Comparison of ENCODE assay signal across 8 mouse cellular contexts in genomic region chr16:32509066-32509942, GRCm38 (mm10). TPM values are rescaled to one million over a fixed set of nuclear protein-coding genes. Genes with fewer than 3 reads are reported as not detected.
A peak's percentile ranks its signal among the peaks of the same experiment; 100 is the strongest.
DNase-seq lines count a peak whose midpoint lies in the region; ATAC-seq and TF ChIP-seq lines count a peak whose summit lies in the region.

No protein-coding gene starts in this region.

- ATAC-seq in lung, embryonic 14.5 days (ENCODE audit: insufficient read depth) = peak; percentile 81
- peak; percentile 81 for ATAC-seq in heart, embryonic 15.5 days (replicated peaks; ENCODE audit: insufficient number of reproducible peaks, insufficient read depth, low FRiP score, low read depth)
- peak; percentile 91 for ATAC-seq in liver, embryonic 15.5 days (ENCODE audit: insufficient read depth)

- H3K27ac ChIP-seq in lung, embryonic 14.5 days (ENCODE audit: low read depth) = peak overlapping the region; percentile 90
- H3K27ac ChIP-seq in heart, embryonic 15.5 days = peak overlapping the region; percentile 83
- H3K27ac ChIP-seq in liver, embryonic 15.5 days (replicated peaks) = peak overlapping the region; percentile 97

- H3K4me1 ChIP-seq in lung, embryonic 14.5 days (ENCODE audit: insufficient read depth) = peaks cover 26% of the 10 kb centered on the region
- no peaks in the 10 kb centered on the region; the same call in 1 of the 2 replicates for H3K4me1 ChIP-seq in lung, adult 2 months (ENCODE audit: control insufficient read depth, insufficient read depth, low read length)
- H3K4me1 ChIP-seq in heart, embryonic 15.5 days (replicated peaks) = peaks cover 42% of the 10 kb centered on the region
- H3K4me1 ChIP-seq in liver, embryonic 15.5 days (replicated peaks) = peaks cover 79% of the 10 kb centered on the region

- H3K4me3 ChIP-seq in lung, embryonic 14.5 days (ENCODE audit: low read depth, low read length) = no peak overlapping the region
- no peak overlapping the region for H3K4me3 ChIP-seq in lung, adult 2 months (replicated peaks; ENCODE audit: extremely low read depth, low read depth, low read length)
- H3K4me3 ChIP-seq in heart, embryonic 15.5 days = no peak overlapping the region
- peak overlapping the region; percentile 54 for H3K4me3 ChIP-seq in liver, embryonic 15.5 days (replicated peaks)

- H3K9ac ChIP-seq in lung, embryonic 14.5 days = peak overlapping the region; percentile 20; the same call in 1 of the 2 replicates
- no peak overlapping the region for H3K9ac ChIP-seq in heart, embryonic 15.5 days
- peak overlapping the region; percentile 82 for H3K9ac ChIP-seq in liver, embryonic 15.5 days

- WGBS in lung, embryonic 14.5 days = 30% methylated on average over 9 of the region's 9 CpGs
- 59% methylated on average over 9 of the region's 9 CpGs for WGBS in lung, adult 2 months
- WGBS in heart, embryonic 15.5 days = 20% methylated on average over 9 of the region's 9 CpGs
- WGBS in liver, embryonic 15.5 days (ENCODE audit: insufficient replicate concordance) = 11% methylated on average over 9 of the region's 9 CpGs

- peak; percentile 53 for DNase-seq in lung, embryonic 14.5 days
- no peak for DNase-seq in lung, adult 2 months
- DNase-seq in c-Kit-positive CD71-positive TER-119-positive erythroid progenitor cells, embryonic 14.5 days (ENCODE audit: low spot score) = peak; percentile 96
- peak; percentile 47 for DNase-seq in thymus, postnatal 14 days
- DNase-seq in frontal cortex, postnatal 25 days (ENCODE audit: low spot score in 2 of 2) = no peak
- DNase-seq in cerebellum, adult 11 months = no peak

- H3K36me3 ChIP-seq in lung, embryonic 14.5 days (ENCODE audit: insufficient read depth) = no peaks in the 10 kb centered on the region
- no peaks in the 10 kb centered on the region for H3K36me3 ChIP-seq in heart, embryonic 15.5 days
- H3K36me3 ChIP-seq in liver, embryonic 15.5 days (replicated peaks) = no peaks in the 10 kb centered on the region

- peak overlapping the region; percentile 18; the same call in 1 of the 2 replicates for H3K4me2 ChIP-seq in lung, embryonic 14.5 days
- H3K4me2 ChIP-seq in heart, embryonic 15.5 days = peak overlapping the region; percentile 35
- peak overlapping the region; percentile 87 for H3K4me2 ChIP-seq in liver, embryonic 15.5 days

- TF ChIP-seq CTCF in lung, embryonic 14.5 days (IDR thresholded peaks at IDR 0.05; ENCODE audit: low read depth) = peak; percentile 25; the same call in 1 of the 2 replicates
- no peak for TF ChIP-seq CTCF in lung, adult 2 months (IDR thresholded peaks at IDR 0.05; ENCODE audit: insufficient read depth, low read length)

- no peak for TF ChIP-seq POLR2A in lung, adult 2 months (IDR thresholded peaks at IDR 0.05; ENCODE audit: borderline replicate concordance, extremely low read depth, low read depth, low read length)

- H3K9me3 ChIP-seq in lung, embryonic 14.5 days (ENCODE audit: low read depth, low read length) = no peaks in the 10 kb centered on the region
- no peaks in the 10 kb centered on the region for H3K9me3 ChIP-seq in heart, embryonic 15.5 days (replicated peaks)
- H3K9me3 ChIP-seq in liver, embryonic 15.5 days (replicated peaks) = no peaks in the 10 kb centered on the region

- H3K27me3 ChIP-seq in lung, embryonic 14.5 days (ENCODE audit: insufficient read depth, low read length) = no peaks in the 10 kb centered on the region
- peaks cover 7% of the 10 kb centered on the region for H3K27me3 ChIP-seq in heart, embryonic 15.5 days
- no peaks in the 10 kb centered on the region for H3K27me3 ChIP-seq in liver, embryonic 15.5 days

RNA-seq across cellular contexts. Expression of gene Zdhhc19, which starts 13.2 kb away (rescaled TPM):
- polyA plus RNA-seq in lung, embryonic 14.5 days (2014; fragmentation: Nextera tagmentation; extraction: Ambion mirVana) = not detected in 2 replicates
- not detected in 2 replicates for polyA plus RNA-seq in lung, adult 2 months (2012; rRNA removed)
- not detected in 2 replicates for polyA plus RNA-seq in heart, embryonic 15.5 days (2015; fragmentation: Nextera tagmentation; extraction: Ambion mirVana)
- not detected in 2 replicates for polyA plus RNA-seq in liver, embryonic 15.5 days (2015; fragmentation: Nextera tagmentation; extraction: Ambion mirVana)

RNA-seq across cellular contexts. Expression of gene Slc51a, which starts 21.6 kb away (rescaled TPM):
- 0.24 and 0.60 TPM in 2 replicates for polyA plus RNA-seq in lung, embryonic 14.5 days (2014; fragmentation: Nextera tagmentation; extraction: Ambion mirVana)
- polyA plus RNA-seq in lung, adult 2 months (2012; rRNA removed) = 0.11 and 0.17 TPM in 2 replicates
- 0.49 and 0.77 TPM in 2 replicates for polyA plus RNA-seq in heart, embryonic 15.5 days (2015; fragmentation: Nextera tagmentation; extraction: Ambion mirVana)
- 0.37 and 0.56 TPM in 2 replicates for polyA plus RNA-seq in liver, embryonic 15.5 days (2015; fragmentation: Nextera tagmentation; extraction: Ambion mirVana)

Comparison
In these comparisons a context has a peak if more than half of its experiments do, and no peak if none do; other contexts are left out.
1. DNase-seq: peak in lung, embryonic 14.5 days (single experiment), c-Kit-positive CD71-positive TER-119-positive erythroid progenitor cells, embryonic 14.5 days (single experiment) and thymus, postnatal 14 days (single experiment); none in lung, adult 2 months (single experiment), frontal cortex, postnatal 25 days (0 of 2) and cerebellum, adult 11 months (single experiment).
2. H3K4me2 ChIP-seq: peak in every context shown above with its lines; median percentile 87 in liver, embryonic 15.5 days; 35 in heart, embryonic 15.5 days; 18 in lung, embryonic 14.5 days.
3. Peak in every context shown above with its lines, with median percentiles within 50 percentile points of each other: ATAC-seq and H3K27ac ChIP-seq.